Mouse (Mus musculus): ENCODE results near the gene Dhx35.

The Dhx35 gene

GRCm38 (mm10) chr2:158794494-158795004 is at the start of gene Dhx35:
Dhx35 (plus strand) TSS chr2:158794807.
- no peak for TF ChIP-seq GATA4 (IDR thresholded peaks at IDR 0.05; ENCODE audit: insufficient replicate concordance, low read length)

DNA sequence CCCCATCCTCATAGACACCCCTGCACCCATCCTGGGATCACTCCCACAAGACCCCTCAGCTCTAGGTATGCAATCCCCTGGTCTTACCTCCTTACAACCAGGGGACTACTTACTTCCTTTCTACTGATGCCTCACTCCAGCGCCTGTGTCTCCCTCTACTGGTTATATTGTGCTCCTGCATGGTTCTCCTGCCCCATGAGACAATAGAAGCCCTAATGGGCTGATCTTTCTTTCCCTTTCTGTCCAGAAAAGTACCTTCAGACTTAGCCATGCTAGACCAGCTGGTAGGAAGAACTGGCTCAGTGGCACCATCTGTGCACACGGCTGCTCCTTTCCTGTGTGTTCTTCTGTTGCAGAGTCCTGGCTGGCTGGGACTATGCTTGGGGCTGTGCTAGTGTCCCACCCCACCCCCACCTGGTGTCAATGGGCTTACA is 49.5 kb upstream of the Dhx35 start:
- no peak for TF ChIP-seq GATA4 (IDR thresholded peaks at IDR 0.05; ENCODE audit: insufficient replicate concordance, low read length)

DNA sequence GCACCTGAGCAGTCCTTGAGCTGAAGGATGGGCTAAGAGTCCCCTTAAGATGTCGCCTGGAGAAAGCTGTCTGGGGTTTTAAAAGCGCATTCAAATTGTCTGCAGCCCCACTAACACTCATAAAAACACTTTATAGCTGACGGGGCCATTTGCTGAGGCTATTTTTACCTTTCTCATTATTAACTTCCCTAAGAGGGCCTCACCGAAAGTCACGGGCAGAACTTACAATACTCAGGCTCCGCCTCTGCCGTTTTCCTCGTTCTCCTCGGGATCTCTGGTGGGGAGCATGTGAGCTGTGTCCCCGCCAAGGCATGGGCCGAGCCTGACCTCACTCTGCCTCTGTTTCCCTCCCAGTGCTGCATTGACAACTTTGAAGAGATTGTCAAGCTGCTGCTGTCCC is 48.4 kb upstream of the Dhx35 start:
- no peak for TF ChIP-seq GATA4 (IDR thresholded peaks at IDR 0.05; ENCODE audit: insufficient replicate concordance, low read length)

DNA sequence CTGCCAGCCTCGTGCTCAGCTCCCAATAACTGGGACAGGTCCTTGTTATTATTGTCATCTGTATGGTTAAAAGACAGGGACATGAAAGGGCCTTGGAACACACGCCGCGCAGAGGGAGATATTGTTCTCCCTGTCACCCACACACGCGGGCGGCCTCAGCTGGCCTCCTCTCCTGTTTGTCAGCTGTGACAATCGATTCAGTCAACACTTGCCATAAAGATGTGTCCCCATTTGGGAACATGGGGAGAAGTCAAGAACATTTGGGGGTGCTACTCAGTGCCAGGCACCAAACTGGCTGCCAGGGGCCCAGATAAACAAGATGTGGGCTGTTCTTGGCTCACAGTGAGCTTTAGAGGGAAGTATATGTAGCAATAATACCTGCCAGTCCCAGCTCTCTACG is 45.2 kb upstream of the Dhx35 start:
- TF ChIP-seq GATA4 (IDR thresholded peaks at IDR 0.05; ENCODE audit: insufficient replicate concordance, low read length), result no peak

DNA sequence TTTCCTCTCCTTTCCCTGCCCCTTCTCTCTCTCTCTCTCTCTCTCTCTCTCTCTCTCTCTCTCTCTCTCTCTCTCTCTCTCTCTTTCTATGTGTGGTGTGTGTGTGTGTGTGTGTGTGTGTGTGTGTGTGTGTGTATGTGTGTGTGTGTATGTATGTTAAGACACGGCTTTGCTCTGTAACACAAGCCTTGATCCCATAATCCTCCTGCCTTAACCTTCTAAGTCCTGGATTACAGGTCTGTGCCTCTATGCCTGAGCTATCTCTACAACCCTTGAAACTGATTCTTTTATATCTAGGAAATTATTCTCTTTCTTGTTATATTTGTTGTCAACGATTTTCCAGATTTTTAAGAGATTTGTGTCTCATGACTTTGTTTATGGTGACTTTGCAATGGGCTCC is 34.4 kb upstream of the Dhx35 start:
- TF ChIP-seq GATA4 (IDR thresholded peaks at IDR 0.05; ENCODE audit: insufficient replicate concordance, low read length), result no peak

DNA sequence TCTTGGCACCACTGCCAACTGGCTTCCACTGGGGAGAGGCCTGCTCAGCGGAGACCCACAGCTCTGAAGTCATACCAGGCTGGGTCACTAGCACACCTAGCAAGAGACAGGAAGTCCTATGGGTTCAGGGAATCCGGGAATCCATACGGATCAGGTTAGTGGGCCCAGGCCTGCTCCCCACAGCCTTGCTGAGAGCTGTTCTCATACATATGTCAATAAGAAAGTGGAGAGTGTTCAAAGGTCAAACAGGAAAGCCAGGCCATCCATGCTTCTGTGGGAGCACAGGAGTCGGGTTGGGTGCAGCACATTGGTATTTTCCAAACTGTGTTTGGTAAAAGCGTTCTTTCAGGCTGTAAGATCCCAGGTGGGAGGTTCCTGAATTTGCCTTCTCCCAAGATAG is 32.3 kb upstream of the Dhx35 start:
- TF ChIP-seq GATA4 (IDR thresholded peaks at IDR 0.05; ENCODE audit: insufficient replicate concordance, low read length), result no peak

DNA sequence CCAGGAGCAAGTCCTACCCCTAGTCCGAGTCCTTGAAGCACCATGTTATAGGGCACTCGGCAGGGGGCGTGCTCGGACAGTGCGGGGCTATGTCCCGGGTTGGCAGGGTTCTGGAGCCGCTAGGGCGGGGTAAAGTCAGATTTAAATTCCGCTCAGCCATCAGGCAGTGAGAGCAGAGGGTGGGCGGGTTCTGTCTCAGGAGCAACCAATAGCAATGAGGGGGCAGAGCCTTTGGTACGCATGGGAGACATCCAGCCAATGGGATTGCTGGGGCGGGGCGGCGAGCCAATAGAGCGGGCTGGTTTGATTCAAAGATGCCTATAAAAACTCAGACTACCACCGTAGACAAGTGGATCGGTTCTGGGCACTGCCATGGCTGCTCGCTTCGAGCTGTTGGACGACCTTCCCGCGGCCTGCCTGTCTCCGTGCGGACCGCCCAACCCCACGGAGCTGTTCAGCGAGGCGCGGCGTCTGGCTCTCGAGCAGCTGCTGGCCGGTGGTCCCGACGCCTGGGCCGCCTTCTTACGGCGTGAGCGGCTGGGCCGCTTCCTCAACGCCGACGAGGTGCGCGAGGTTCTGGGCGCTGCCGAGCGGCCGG is 26.8 kb upstream of the Dhx35 start, which contains the start of gene Fam83d:
Gene Fam83d, plus strand, starts transcription at position 352 of the 598 bp plus-strand sequence.
- TF ChIP-seq GATA4 (IDR thresholded peaks at IDR 0.05; ENCODE audit: insufficient replicate concordance, low read length), result no peak

- no peak for TF ChIP-seq GATA4 (IDR thresholded peaks at IDR 0.05; ENCODE audit: insufficient replicate concordance, low read length)
Observed at GRCm38 (mm10) chr2:158768350-158768749, 26.3 kb upstream of the Dhx35 start.

DNA sequence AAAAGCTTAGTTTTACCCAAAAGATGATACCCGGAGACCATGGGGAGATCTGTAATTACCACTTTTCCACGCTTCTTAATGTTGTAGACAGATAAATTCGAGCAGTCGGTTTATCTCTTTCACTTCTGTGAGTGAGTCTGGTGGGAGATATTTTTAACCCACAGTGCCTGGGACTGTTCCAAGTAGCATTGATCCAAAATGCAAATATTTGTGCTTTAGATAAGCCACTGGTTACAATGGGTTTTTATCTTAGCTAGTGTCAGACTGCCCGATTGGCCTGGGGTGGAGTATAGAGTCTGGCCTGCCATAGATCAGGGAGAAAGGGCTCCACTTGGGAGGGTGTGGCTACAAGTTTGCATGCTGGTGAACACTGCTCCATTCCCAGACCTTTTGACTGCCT is 25.8 kb upstream of the Dhx35 start:
- no peak for TF ChIP-seq GATA4 (IDR thresholded peaks at IDR 0.05; ENCODE audit: insufficient replicate concordance, low read length)

DNA sequence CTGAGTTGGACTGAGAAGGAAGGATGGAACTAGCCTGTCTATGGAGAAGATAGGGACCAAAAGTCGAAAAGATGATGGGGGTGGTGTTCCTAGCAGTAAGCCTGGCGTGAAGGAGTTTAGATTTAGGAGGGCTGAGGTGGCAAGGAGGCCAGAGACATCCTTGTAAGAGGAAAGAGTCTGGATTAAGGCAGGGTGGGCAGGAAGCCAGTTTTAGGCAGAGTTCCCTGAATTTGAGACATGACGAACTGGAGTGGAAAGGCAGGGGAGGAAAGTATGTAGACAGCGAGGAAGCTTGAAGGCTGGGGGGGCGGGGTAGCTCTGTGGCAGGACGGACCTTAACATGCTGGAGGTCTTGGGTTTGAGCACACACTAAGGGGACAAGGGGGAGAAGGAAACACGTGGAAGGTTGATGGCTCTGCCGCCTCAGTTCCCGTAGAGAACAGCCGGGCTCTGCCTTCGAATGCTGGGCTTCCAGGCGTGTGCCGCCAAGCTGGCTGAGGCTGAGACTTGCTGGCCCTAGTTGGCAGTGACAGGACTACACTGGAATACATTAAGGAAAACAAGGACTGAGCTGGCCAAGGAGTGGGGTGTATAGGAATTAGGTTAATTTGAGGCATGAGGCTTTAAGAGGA is 24.4 kb upstream of the Dhx35 start:
- TF ChIP-seq GATA4 (IDR thresholded peaks at IDR 0.05; ENCODE audit: insufficient replicate concordance, low read length), result no peak

DNA sequence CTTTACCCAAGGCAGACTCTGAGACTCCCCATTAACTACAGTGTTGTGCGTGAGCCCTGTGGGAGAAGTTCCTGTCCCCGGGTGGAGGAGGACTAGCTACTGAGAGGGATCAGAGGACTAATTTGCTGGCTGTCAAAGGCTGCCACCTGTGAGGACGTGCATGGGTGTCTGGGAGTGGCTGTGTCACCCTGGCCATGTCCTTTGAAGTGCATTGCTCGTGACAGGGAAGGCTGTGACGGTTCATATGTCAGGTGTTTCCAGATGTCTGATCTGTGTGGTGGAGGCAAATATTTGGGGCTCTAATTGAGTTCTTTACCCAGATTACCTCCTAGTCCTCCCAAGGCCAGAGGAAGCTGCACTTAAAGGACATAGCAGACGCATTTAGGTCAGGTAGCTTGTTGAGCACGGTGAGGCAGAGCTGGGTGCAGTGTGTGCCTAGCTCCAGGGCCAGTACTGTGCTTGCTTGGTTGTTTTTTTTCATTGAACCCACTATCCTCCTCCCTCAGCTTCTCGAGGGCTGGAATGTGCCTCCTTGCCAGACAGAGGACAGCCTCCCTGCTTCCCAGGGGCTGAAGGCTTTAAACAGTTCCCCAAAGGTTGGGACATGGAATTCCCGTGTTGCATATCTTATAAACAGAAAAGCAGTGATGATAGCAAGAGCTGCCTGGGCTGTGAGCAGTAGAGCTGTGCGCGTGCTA is 23.4 kb upstream of the Dhx35 start:
- TF ChIP-seq GATA4 (IDR thresholded peaks at IDR 0.05; ENCODE audit: insufficient replicate concordance, low read length), result no peak

DNA sequence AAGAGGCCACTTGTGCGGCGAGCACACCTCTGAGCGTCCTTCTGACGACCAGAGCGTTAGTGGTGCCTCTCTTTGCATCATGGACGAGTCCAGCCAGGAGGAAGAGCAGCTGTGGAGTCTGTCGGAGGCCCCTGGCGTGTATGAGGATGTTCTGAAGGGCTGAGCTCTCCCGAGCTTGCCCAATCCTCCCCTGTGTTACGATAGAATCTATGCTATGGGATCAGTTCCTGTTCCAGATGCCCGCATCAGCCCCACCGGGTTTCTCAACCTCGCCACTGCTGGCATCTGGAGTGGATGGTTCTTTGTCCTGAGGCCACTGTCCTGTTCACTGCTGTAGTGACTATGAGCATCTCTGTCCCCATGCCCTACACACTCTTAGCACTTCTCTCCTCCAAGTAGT is 21.8 kb upstream of the Dhx35 start:
- TF ChIP-seq GATA4 (IDR thresholded peaks at IDR 0.05; ENCODE audit: insufficient replicate concordance, low read length), result no peak

- no peak for TF ChIP-seq GATA4 (IDR thresholded peaks at IDR 0.05; ENCODE audit: insufficient replicate concordance, low read length)
Observed at GRCm38 (mm10) chr2:158774886-158775285, 19.7 kb upstream of the Dhx35 start.

DNA sequence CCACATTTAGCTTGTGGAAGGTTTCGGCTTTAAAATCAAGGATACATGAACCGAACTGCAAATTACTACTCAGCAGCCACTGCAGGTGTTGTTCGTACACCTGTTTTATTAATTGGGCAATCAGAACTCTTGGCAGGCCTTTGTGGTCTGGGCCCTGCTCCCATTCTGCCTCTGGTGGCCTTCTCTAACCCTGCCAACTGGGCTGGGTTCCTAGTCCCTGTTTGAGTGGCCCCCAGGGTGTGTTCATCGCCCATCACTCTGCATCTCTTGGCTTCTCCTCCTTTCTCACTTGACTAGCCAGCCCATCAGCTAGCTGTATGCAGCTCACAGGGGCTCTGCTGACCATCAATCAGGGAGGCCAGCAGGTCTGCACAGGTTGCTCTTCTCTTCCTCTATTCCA is 17.9 kb upstream of the Dhx35 start:
- TF ChIP-seq GATA4 (IDR thresholded peaks at IDR 0.05; ENCODE audit: insufficient replicate concordance, low read length), result no peak

DNA sequence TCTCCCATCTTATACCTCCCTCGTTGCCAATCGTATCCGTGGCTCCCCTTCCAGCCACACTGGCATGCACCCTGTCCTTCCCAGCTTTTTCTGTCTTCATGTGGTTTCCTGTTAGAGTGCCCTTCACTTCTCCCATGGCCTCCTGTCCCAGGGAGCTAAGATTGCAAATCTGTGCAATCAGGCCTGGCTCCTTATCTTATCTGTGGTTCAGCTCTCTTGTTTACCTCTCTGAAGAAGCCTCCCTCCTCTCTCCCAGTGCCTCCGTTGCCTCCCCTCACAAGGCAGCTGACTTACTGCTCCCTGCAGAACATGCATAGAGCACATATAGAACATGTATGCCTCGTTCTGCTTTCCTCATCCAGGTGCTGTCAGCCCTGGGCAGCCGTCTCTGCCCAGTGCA is 17.1 kb upstream of the Dhx35 start:
- TF ChIP-seq GATA4 (IDR thresholded peaks at IDR 0.05; ENCODE audit: insufficient replicate concordance, low read length), result no peak

DNA sequence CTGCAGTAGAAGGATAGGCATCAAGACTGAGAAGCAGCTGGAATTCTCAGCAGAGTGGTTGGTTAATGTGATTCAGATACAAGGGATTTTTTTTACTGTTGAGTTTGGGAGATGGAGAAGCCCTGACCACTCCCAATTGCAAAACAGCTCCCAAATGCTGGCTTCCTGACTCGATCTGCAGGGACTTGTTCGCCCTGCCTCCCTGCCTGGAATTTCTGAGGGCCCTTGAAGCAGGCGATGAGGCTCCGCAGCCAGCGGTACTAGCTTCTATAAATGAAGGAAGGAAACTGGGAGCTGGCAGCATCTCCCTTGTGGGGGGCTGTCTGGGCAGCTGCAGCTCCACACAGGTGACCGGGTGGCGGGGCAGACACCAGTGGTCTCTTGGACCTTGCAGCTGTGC is 16.3 kb upstream of the Dhx35 start:
- TF ChIP-seq GATA4 (IDR thresholded peaks at IDR 0.05; ENCODE audit: insufficient replicate concordance, low read length), result no peak
